Mouse (Mus musculus) heart, adult 11 months (tissue): ENCODE data around the gene Fgfr2.

ENCODE experiments used
- DNase-seq: peaks from one replicate; pipeline ENCODE4 v3.0.0; 2022

The Fgfr2 gene

GRCm38 (mm10) chr7:130750752-130751490 lies 2372.2 kb downstream of the Fgfr2 start:
- DNase-seq, result no peak

GRCm38 (mm10) chr7:130749165-130749564 lies 2374.0 kb downstream of the Fgfr2 start:
- no peak for DNase-seq

DNA sequence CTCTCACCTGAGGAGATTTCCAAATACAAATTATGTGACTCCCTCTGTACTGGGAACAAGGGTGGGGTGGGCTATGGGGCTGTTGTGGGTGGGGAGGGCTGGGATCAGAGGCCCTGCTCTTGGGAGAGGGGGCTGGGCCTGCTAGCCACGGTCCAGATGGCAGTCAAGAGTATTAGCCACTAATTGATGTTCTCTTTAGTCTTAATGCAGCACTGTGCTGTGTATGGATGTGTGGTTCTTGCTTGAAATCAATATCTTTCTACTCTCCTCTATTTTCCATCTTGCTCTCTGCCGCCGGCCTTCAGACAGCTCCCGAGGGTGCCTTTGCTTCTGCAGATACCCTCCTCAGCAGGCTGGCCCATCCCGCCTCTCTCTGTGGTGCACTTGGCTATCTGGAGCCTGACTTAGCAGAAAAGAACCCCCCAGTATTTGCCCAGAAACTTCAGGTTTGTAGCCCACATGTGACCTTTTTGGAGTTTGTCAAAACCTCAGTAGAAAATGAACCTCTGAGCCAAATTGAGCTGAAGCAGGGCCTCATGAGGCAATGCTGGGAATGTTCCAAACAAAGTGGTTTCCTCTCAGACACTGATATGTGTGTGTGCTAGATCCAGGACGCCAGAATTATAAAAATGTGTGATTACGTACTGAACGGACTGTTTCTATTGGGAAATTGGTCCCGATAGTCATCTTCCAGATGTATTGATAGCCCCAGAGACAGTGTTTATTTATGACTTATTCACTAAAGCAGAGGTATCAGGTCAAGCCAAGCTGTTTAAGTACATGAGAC lies 2379.7 kb downstream of the Fgfr2 start:
- no peak for DNase-seq

- no peak for DNase-seq
Observed at GRCm38 (mm10) chr7:130741099-130741498, 2382.1 kb downstream of the Fgfr2 start.

GRCm38 (mm10) chr7:130734195-130734787 lies 2388.9 kb downstream of the Fgfr2 start:
- DNase-seq, result no peak

DNA sequence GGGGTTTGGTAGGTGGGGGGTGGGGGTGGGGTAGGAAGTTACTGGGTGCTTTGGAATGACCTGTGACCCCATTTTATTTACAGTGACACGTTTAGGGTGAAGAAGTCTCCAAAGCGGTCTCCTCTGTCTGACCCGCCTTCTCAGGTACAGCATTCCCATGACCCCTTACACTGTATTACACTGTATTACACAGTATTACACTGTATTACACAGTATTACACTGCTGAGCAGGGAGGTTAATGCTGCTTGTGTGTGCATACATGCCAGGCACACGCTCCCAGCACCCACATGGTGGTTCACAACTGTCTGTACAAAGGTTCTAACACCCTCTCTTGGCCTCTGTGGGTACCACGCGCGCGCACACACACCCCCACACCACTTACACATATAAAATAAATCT lies 2389.7 kb downstream of the Fgfr2 start:
- DNase-seq, result no peak

DNA sequence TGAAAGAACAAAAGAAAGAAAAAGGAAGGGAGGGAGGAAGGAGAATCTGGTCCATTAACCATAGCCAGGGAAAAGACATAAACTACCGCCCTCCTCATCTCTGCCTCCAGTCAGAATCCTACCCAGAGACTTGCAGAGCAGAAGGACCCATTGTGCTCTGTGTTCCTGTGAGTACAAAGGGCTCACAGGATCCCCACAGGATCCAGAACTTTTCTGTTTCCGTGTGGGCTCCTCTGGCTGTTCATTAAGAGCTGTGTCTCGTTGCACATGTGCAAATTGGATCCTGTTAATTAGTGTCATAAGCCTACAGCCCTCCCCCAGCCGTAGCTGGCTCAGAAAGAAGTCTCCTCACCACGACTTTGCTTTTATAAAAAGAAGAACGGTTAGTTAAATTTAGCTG lies 2390.2 kb downstream of the Fgfr2 start:
- no peak for DNase-seq

DNA sequence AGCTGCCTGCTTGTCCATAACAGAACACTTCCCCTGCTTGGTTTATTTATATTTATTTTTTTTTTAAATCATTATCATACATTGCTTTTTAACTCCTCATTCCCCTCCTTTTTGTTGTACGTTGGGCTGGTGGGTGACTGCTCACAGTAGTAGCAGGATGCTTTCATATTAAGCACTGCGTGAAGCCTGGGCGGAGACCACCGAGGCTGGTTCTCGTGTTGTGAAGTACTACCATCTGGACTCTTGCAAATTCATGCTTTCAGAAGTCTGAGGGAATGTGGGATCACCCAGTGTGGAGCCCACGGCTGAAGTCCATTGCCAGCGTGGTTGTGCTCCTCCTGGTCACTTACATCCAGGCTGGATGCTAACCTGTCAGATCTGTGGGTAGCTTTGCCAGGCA lies 2391.4 kb downstream of the Fgfr2 start:
- DNase-seq, result no peak

GRCm38 (mm10) chr7:130727560-130727959 lies 2395.6 kb downstream of the Fgfr2 start:
- no peak for DNase-seq

- peak; percentile 94 for DNase-seq
Observed at GRCm38 (mm10) chr7:130726724-130727422, 2396.3 kb downstream of the Fgfr2 start.

DNA sequence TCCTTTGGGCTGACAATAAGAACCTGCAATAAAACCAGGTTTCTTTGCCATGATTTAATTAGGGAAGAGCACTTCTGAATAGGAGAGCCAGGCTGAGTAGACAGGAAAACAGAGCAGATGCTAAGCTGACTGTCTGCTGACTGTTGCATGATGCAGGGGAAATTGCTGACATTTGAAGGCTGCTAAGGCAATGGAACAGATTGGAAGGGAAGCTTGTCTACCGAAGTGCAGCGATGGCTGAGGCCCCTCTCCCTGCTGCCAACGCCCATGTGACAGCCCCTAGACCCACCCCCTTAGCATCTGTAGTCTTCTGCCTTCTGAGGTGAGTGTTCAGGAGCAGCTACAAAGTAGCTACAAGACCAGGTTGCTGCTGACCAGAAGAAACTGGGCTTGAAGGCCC lies 2397.0 kb downstream of the Fgfr2 start:
- no peak for DNase-seq

DNA sequence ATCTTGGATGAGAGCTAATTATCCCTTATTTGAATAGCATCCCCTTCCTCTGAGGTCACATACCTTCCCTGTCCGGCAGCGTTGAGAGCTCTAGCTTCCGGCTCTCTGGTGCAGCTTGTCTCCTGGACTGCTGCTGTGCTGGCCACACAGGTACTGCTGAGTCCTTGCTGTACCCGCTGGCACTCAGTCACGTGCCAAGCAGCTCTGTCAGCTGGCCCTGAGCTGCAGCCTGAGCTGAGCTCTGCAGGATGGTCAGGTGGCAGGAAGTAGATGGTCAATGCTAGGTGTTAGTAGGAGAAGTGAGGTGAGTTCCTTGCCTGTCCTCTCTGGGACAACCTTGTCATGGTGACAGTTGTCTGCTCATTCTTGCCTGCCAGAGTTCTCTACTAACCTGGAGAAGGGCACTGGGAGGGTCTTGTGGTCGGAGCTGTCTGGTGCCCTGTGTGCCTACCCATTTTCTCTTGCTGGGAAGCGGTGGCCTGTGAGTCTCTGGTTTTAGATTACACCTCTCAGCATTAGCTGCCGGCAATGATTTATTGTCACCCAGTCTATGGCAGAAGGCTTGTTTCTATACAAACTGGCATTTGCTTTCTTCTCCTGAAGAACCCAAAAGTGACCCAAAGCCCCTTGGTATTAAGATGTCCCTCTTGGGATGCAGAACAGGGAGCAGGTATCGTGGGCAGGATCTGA lies 2402.4 kb downstream of the Fgfr2 start:
- DNase-seq, result no peak

DNA sequence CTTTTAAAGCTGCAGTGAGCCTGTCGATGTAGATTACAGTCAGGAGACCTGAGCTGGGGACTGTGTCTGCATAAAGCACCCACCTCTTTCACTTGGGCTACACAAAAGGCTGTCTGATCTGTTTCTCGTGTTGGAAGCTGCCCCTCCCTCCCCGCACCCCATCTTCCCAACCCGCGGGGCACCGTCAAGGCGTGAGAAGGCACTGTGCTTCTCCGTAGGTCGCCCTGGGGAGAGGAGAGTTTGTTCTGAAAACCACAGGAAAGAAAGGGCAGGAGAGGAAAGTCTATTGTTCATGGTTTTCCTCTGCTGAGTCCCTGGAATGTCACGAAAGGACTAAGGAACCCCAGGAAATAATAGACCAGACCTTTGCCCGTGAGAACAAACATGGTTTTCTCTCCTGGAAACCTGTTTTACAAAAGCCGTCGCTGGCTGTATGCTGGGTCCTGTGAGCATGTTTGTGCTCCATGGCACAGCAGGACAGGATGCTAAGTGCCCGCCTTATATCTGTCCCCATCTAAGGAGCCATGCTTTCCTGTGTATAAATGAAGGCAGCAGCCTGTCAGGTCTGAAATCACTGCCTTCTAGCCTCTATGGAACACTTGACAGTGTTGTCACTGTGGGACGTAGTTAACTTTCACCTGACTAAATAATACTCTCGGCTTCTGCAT lies 2403.1 kb downstream of the Fgfr2 start:
- peak; percentile 92 for DNase-seq

GRCm38 (mm10) chr7:130716989-130717388 lies 2406.2 kb downstream of the Fgfr2 start:
- DNase-seq, result no peak

DNA sequence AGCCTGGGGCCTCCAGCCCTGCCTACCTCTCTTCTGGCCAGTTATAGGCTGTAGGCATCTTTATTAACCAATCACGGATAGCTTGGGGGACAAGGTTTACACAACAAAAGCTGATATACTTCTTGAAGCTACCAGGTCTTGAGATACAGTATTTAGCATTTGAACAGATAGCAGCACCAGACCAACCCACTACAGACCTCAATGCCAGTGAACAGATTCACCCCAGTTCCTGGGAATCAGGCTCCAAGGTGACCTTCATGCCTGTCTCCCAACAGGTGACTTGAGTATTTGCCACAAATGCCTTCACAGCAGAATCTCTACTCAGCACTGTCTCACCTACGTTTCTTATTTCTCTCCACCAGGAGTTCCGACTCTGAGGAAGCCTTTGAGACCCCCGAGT lies 2406.8 kb downstream of the Fgfr2 start:
- DNase-seq, result no peak

GRCm38 (mm10) chr7:130715467-130715866 lies 2407.7 kb downstream of the Fgfr2 start:
- no peak for DNase-seq

DNA sequence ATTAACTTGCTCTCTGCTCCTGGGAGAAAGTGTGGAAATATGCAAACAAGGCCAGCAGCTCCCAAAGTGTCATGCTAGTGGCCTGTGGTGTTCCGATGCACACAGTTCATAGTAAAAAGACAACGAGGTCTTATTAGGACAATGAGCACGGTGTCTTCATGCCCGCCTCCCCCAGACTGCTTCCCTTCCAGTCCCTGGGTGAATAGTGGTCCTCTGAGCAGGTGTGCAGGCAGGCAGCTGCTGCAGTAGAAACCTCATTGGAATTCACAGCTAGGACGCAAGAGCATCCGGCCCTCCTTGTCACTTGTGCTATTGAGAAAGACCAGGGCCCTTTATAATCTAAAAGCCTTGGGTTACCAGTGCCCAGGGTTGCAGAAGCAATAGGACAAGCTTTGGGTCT lies 2409.8 kb downstream of the Fgfr2 start:
- no peak for DNase-seq

GRCm38 (mm10) chr7:130711851-130712250 lies 2411.3 kb downstream of the Fgfr2 start:
- no peak for DNase-seq

DNA sequence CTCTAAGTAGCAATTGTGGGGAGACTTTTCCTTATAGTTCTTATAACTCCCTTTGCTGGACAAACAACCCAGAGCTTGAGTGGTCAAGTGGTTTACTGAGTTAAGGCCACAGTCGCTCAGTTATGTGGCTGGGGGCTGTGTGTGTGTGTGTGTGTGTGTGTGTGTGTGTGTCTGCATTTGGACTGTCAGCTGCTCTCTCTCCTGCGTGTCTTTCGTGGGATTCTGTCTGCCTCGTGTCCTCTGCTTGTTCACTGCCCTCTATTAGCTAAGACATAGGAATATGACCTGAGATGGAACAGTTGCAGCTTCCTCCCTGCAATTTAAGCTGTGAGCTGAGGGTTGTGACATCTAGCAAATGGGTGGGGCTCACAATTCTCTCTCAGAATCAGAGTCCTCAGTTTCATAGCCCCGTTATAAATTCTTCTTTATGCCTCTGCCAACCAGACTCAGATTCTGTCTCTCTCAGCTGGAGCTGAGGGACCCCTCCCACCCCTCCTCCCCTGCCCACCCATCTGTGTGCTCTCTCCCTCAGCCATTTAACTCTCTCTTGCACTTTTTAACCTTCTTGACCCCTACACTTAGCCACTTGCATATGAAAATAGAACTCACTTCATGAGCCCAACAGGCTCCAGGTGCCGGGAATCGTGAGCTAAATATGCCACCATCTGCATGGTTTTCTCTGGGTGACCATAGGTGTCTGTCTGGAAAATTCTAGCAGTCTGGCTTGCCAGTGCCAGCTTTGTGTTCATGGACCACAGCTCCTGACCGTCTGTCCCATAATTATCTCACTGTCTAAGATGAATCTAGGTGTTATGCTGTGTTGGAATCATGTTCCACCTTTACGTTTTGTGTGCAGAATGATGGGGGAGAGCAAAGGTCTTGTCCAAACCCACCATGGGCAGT lies 2413.5 kb downstream of the Fgfr2 start:
- DNase-seq, result no peak

DNA sequence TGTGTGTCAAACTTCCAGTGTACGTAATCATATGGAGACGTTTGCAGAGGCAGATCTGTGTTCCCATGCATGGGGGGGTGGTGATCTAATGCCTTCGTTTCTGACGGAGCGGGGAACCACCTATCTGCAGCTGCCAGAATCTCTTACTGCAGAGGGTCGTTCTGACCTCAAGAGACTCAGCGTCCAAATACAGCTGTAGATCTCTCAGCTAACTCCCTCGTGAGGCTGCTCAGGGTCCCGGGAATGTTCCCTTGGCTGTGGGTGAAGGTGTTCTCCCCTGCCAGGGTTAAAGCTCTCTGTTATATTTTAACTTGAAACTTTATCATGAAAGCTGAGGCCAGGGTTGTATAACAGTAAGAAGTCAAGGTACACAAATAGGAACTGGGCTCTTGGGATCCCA lies 2414.2 kb downstream of the Fgfr2 start:
- no peak for DNase-seq

- DNase-seq, result no peak
Observed at GRCm38 (mm10) chr7:130705230-130705629, 2417.9 kb downstream of the Fgfr2 start.
